Mouse (Mus musculus) MEL (cell line): ENCODE measurements around the gene Snapin. TPM values are rescaled to one million over a fixed set of nuclear protein-coding genes. Genes with fewer than 3 reads are reported as not detected.

Source experiments
- DNase-seq: peaks from one replicate; pipeline ENCODE4 v3.0.0; 2011; ENCODE audit warnings: low read depth, low spot score
- H3K27ac ChIP-seq: 2 replicates; pipeline ENCODE4 v1.5.1; 2012; ENCODE audit warnings: low read depth, mild to moderate bottlenecking, control low read depth, low read length, moderate library complexity; ENCODE audit not compliant: control insufficient read depth
- H3K27me3 ChIP-seq, 2 experiments: fragments of 150-350 bp in 1 of 2; sonication (generic) in 1 of 2; 2 replicates each; pipeline ENCODE4 v1.6.1; 2012; ENCODE audit warnings: low read length in 2 of 2, mild to moderate bottlenecking in 2 of 2, improper control_type of control experiment in 1 of 2, moderate library complexity in 1 of 2; ENCODE audit not compliant: insufficient read depth in 2 of 2, control insufficient read depth in 1 of 2
- H3K36me3 ChIP-seq, 2 experiments: 2 replicates each; pipeline ENCODE4 v1.6.1; 2012 to 2014; ENCODE audit warnings: low read length in 2 of 2, improper control_type of control experiment in 1 of 2, inconsistent platforms in 1 of 2, mild to moderate bottlenecking in 1 of 2; ENCODE audit not compliant: insufficient read depth in 2 of 2, control insufficient read depth in 1 of 2
- H3K4me1 ChIP-seq, 2 experiments: fragments of 150-350 bp in 1 of 2; sonication (generic) in 1 of 2; 2 replicates each; pipeline ENCODE4 v1.6.1; 2012; ENCODE audit warnings: low read length in 2 of 2, improper control_type of control experiment in 1 of 2, mild to moderate bottlenecking in 1 of 2; ENCODE audit not compliant: insufficient read depth in 2 of 2, control insufficient read depth in 1 of 2
- H3K4me3 ChIP-seq, 2 experiments: fragments of 150-350 bp in 1 of 2; sonication (generic) in 1 of 2; 2 replicates each; pipeline ENCODE4 v1.5.1; 2012; ENCODE audit warnings: low read depth in 2 of 2, low read length in 2 of 2, mild to moderate bottlenecking in 2 of 2, moderate library complexity in 2 of 2, control low read depth in 1 of 2, improper control_type of control experiment in 1 of 2; ENCODE audit not compliant: control insufficient read depth in 1 of 2, insufficient read depth in 1 of 2
- H3K79me2 ChIP-seq: 2 replicates; pipeline ENCODE4 v1.6.1; 2012; ENCODE audit warnings: mild to moderate bottlenecking, low read length, moderate library complexity; ENCODE audit not compliant: control insufficient read depth, poor library complexity, insufficient read depth
- H3K9ac ChIP-seq: 2 replicates; pipeline ENCODE4 v1.6.1; 2012; ENCODE audit warnings: low read depth, mild to moderate bottlenecking, control low read depth, low read length, moderate library complexity; ENCODE audit not compliant: control insufficient read depth, poor library complexity, severe bottlenecking
- H3K9me3 ChIP-seq: fragments of 150-350 bp; sonication (generic); replicated peaks from 2 replicates; pipeline ENCODE4 v1.6.1; 2012; ENCODE audit warnings: mild to moderate bottlenecking, low read length, improper control_type of control experiment, moderate library complexity; ENCODE audit not compliant: insufficient read depth
- RAD21 ChIP-seq: IDR thresholded peaks from 2 replicates; pipeline ENCODE4 v1.6.1; 2011; ENCODE audit warnings: mild to moderate bottlenecking, low read depth, low read length, improper control_type of control experiment
- polyA plus RNA-seq, 2 experiments: library from polyadenylated mRNA; stranded (reverse) in 1 of 2; unstranded in 1 of 2; fragments of >175 nt in 1 of 2; fragments of >200 nt in 1 of 2; gene quantifications; 2 replicates each; pipeline versions ENCODE4 v1.2.1 to v1.2.4; 2012; ENCODE audit warnings: low replicate concordance in 2 of 2, low read depth in 1 of 2; ENCODE audit not compliant: insufficient read length in 2 of 2, insufficient read depth in 1 of 2, missing spikeins in 1 of 2
- total RNA-seq: library from RNA; depleted of rRNA; stranded (reverse); fragments of 300-350 nt; gene quantifications from 2 replicates; pipeline ENCODE4 v1.2.3, GENCODE M21; 2012; rRNA removed

The Snapin gene
- total and polyA plus RNA-seq, 3 experiments: 24.5 to 46.8 TPM; not detected in 1

- TF ChIP-seq RAD21: no peak
Measured at GRCm38 (mm10) chr3:90440756-90441155, 50.1 kb downstream of the Snapin start.

More at GRCm38 (mm10) chr3:90440756-90441155, 50.1 kb downstream of the Snapin start:
- Histone ChIP-seq H3K27ac (no peak overlapping the region), H3K9ac (no peak overlapping the region), H3K79me2 (no peaks in the 10 kb centered on the region), H3K4me3 (no peak overlapping the region), H3K36me3 (peaks cover 0 to 6% of the 10 kb centered on the region in 2 experiments; a peak in 2 of 4 replicates), H3K4me1 (peaks cover 0 to 5% of the 10 kb centered on the region in 2 experiments; a peak in 1 of 4 replicates), H3K9me3 (no peaks in the 10 kb centered on the region), H3K27me3 (no peaks in the 10 kb centered on the region)
- no peak for DNase-seq

Other genes with a start within 250 kb of the Snapin start
- gene Creb3l4, start 247.5 kb downstream of the Snapin start, total RNA-seq: 0.08 TPM in 1 of 2 replicates, not detected in the other
- under 1 TPM in 1 of 2 experiments, not detected in 1; 0.07 TPM for gene Creb3l4, start 247.5 kb downstream of the Snapin start, polyA plus RNA-seq
- gene Slc39a1, start 242.9 kb downstream of the Snapin start, total RNA-seq: 47.2 and 58.5 TPM in 2 replicates
- 10 to 100 TPM; 61.7 to 80.5 TPM for gene Slc39a1, start 242.9 kb downstream of the Snapin start, polyA plus RNA-seq
- 7.1 and 7.6 TPM in 2 replicates for gene Crtc2, start 236.9 kb downstream of the Snapin start, total RNA-seq
- gene Crtc2, start 236.9 kb downstream of the Snapin start, polyA plus RNA-seq: 10 to 100 TPM in 1 of 2 experiments, not detected in 1; 66.9 TPM
- 10.3 and 11.6 TPM in 2 replicates for gene Dennd4b, start 225.8 kb downstream of the Snapin start, total RNA-seq
- gene Dennd4b, start 225.8 kb downstream of the Snapin start, polyA plus RNA-seq: 10 to 100 TPM in 1 of 2 experiments, not detected in 1; 27.1 TPM
- 9.1 and 12.3 TPM in 2 replicates for gene Gatad2b, start 197.9 kb downstream of the Snapin start, total RNA-seq
- gene Gatad2b, start 197.9 kb downstream of the Snapin start, polyA plus RNA-seq: 10 to 100 TPM in 1 of 2 experiments, not detected in 1; 37.6 TPM
- 1.4 and 1.9 TPM in 2 replicates for gene Slc27a3, start 101.1 kb downstream of the Snapin start, total RNA-seq
- 1 to 10 TPM in 1 of 2 experiments, not detected in 1; 2.8 TPM for gene Slc27a3, start 101.1 kb downstream of the Snapin start, polyA plus RNA-seq
- gene Ints3, start 57.4 kb downstream of the Snapin start, total RNA-seq: 55.9 and 58.5 TPM in 2 replicates
- gene Ints3, start 57.4 kb downstream of the Snapin start, polyA plus RNA-seq: 100 to 1,000 TPM; 101 to 115 TPM
- gene Npr1, start 25.2 kb downstream of the Snapin start, total RNA-seq: not detected in 2 replicates
- under 1 TPM in 1 of 2 experiments, not detected in 1; 0.11 TPM for gene Npr1, start 25.2 kb downstream of the Snapin start, polyA plus RNA-seq
- 162 and 175 TPM in 2 replicates for gene Ilf2, start 14.9 kb downstream of the Snapin start, total RNA-seq
- 100 to 1,000 TPM; 107 to 223 TPM for gene Ilf2, start 14.9 kb downstream of the Snapin start, polyA plus RNA-seq
- 201 and 202 TPM in 2 replicates for gene Chtop, start 18.5 kb upstream of the Snapin start, total RNA-seq
- 100 to 1,000 TPM in 1 of 2 experiments, not detected in 1; 320 TPM for gene Chtop, start 18.5 kb upstream of the Snapin start, polyA plus RNA-seq
- gene S100a1, start 23.4 kb upstream of the Snapin start, total RNA-seq: 8.7 and 14.4 TPM in 2 replicates
- 10 to 100 TPM in 1 of 2 experiments, not detected in 1; 22.2 TPM for gene S100a1, start 23.4 kb upstream of the Snapin start, polyA plus RNA-seq
- 26.1 and 29.9 TPM in 2 replicates for gene S100a13, start 23.4 kb upstream of the Snapin start, total RNA-seq
- gene S100a13, start 23.4 kb upstream of the Snapin start, polyA plus RNA-seq: 10 to 100 TPM in 1 of 2 experiments, not detected in 1; 22.0 TPM
- gene S100a14, start 35.8 kb upstream of the Snapin start, total RNA-seq: not detected in 2 replicates
- not detected for gene S100a14, start 35.8 kb upstream of the Snapin start, polyA plus RNA-seq
- gene S100a16, start 46.2 kb upstream of the Snapin start, total RNA-seq: not detected in 2 replicates
- gene S100a16, start 46.2 kb upstream of the Snapin start, polyA plus RNA-seq: not detected
- 0.04 TPM in 1 of 2 replicates, not detected in the other for gene S100a3, start 69.5 kb upstream of the Snapin start, total RNA-seq
- gene S100a3, start 69.5 kb upstream of the Snapin start, polyA plus RNA-seq: under 1 TPM in 1 of 2 experiments, not detected in 1; 0.03 TPM
- gene S100a2, start 99.2 kb upstream of the Snapin start, total RNA-seq: not detected in 2 replicates
- not detected for gene S100a2, start 99.2 kb upstream of the Snapin start, polyA plus RNA-seq
- not detected in 2 replicates for gene Gm42674, start 110.9 kb upstream of the Snapin start, total RNA-seq
- not detected for gene Gm42674, start 110.9 kb upstream of the Snapin start, polyA plus RNA-seq
- 0.73 and 0.82 TPM in 2 replicates for gene S100a4, start 112.7 kb upstream of the Snapin start, total RNA-seq
- gene S100a4, start 112.7 kb upstream of the Snapin start, polyA plus RNA-seq: 1 to 10 TPM in 1 of 2 experiments, not detected in 1; 2.3 TPM
- gene S100a5, start 117.5 kb upstream of the Snapin start, total RNA-seq: not detected in 2 replicates
- gene S100a5, start 117.5 kb upstream of the Snapin start, polyA plus RNA-seq: not detected
- gene S100a6, start 121.8 kb upstream of the Snapin start, total RNA-seq: 0.85 and 2.1 TPM in 2 replicates
- 1 to 10 TPM in 1 of 2 experiments, not detected in 1; 4.7 TPM for gene S100a6, start 121.8 kb upstream of the Snapin start, polyA plus RNA-seq
- not detected in 2 replicates for gene S100a7a, start 163.0 kb upstream of the Snapin start, total RNA-seq
- gene S100a7a, start 163.0 kb upstream of the Snapin start, polyA plus RNA-seq: not detected
- gene S100a8, start 177.9 kb upstream of the Snapin start, total RNA-seq: not detected in 2 replicates
- gene S100a8, start 177.9 kb upstream of the Snapin start, polyA plus RNA-seq: not detected
- gene S100a9, start 204.7 kb upstream of the Snapin start, total RNA-seq: not detected in 2 replicates
- not detected for gene S100a9, start 204.7 kb upstream of the Snapin start, polyA plus RNA-seq
- gene Pglyrp4, start 235.9 kb upstream of the Snapin start, total RNA-seq: not detected in 2 replicates
- not detected for gene Pglyrp4, start 235.9 kb upstream of the Snapin start, polyA plus RNA-seq